Mouse (Mus musculus) myocyte (in vitro differentiated cells): Measurements from ENCODE around the gene Kank1. TPM values are rescaled to one million over a fixed set of nuclear protein-coding genes. Genes with fewer than 3 reads are reported as not detected.

ENCODE experiments used
- H3K27me3 ChIP-seq: one replicate; pipeline ENCODE4 v1.6.1; 2011; ENCODE audit not compliant: control insufficient read depth, insufficient read depth, insufficient read length
- H3K36me3 ChIP-seq: one replicate; pipeline ENCODE4 v1.6.1; 2011; ENCODE audit not compliant: control insufficient read depth, insufficient read depth
- H3K4me2 ChIP-seq: one replicate; pipeline ENCODE4 v1.6.1; 2011; ENCODE audit warnings: low read depth, control low read depth
- H3K4me3 ChIP-seq: one replicate; pipeline ENCODE4 v1.5.1; 2011; ENCODE audit warnings: mild to moderate bottlenecking, control low read depth, moderate library complexity
- H3K79me2 ChIP-seq: one replicate; pipeline ENCODE4 v1.6.1; 2011; ENCODE audit not compliant: control insufficient read depth, insufficient read depth
- H3ac ChIP-seq: one replicate; pipeline ENCODE4 v1.6.1; 2011; ENCODE audit not compliant: control insufficient read depth, insufficient read length
- CEBPB ChIP-seq: IDR thresholded peaks from 2 replicates; pipeline ENCODE4 v1.6.1; 2011; ENCODE audit warnings: mild to moderate bottlenecking, moderate library complexity; ENCODE audit not compliant: poor library complexity, insufficient read depth, severe bottlenecking
- E2F4 ChIP-seq: IDR thresholded peaks from one replicate; pipeline ENCODE4 v1.6.1; 2011; ENCODE audit warnings: mild to moderate bottlenecking, control low read depth, moderate library complexity; ENCODE audit not compliant: insufficient read depth
- MAX ChIP-seq: IDR thresholded peaks from one replicate; pipeline ENCODE4 v1.6.1; 2011; ENCODE audit warnings: low read depth, mild to moderate bottlenecking, control low read depth
- MYOD1 ChIP-seq, 3 experiments: IDR thresholded peaks; one replicate each; pipeline ENCODE4 v1.6.1; 2011; ENCODE audit warnings: control low read depth in 2 of 3, low read depth in 2 of 3, mild to moderate bottlenecking in 2 of 3, moderate library complexity in 1 of 3; ENCODE audit not compliant: insufficient read length in 2 of 3, control insufficient read depth in 1 of 3
- MYOG ChIP-seq, 3 experiments: IDR thresholded peaks; one replicate each; pipeline ENCODE4 v1.6.1; 2011; ENCODE audit warnings: control low read depth in 2 of 3, low read depth in 2 of 3, mild to moderate bottlenecking in 2 of 3; ENCODE audit not compliant: insufficient read length in 2 of 3, control insufficient read depth in 1 of 3, insufficient read depth in 1 of 3
- POLR2A ChIP-seq: IDR thresholded peaks from one replicate; pipeline ENCODE4 v1.6.1; 2011; ENCODE audit warnings: low read depth, mild to moderate bottlenecking, control low read depth, moderate library complexity; ENCODE audit not compliant: insufficient read length
- POLR2AphosphoS2 ChIP-seq: IDR thresholded peaks from one replicate; pipeline ENCODE4 v1.6.1; 2011; ENCODE audit warnings: low read depth, control low read depth; ENCODE audit not compliant: insufficient read length
- REST ChIP-seq: IDR thresholded peaks from one replicate; pipeline ENCODE4 v1.6.1; 2011; ENCODE audit warnings: mild to moderate bottlenecking, control low read depth, moderate library complexity; ENCODE audit not compliant: insufficient read depth, insufficient read length
- SRF ChIP-seq: IDR thresholded peaks from one replicate; pipeline ENCODE4 v1.6.1; 2011; ENCODE audit warnings: low read depth; ENCODE audit not compliant: control insufficient read depth, insufficient read length
- TCF12 ChIP-seq: IDR thresholded peaks from one replicate; pipeline ENCODE4 v1.6.1; 2011; ENCODE audit warnings: mild to moderate bottlenecking, control low read depth; ENCODE audit not compliant: poor library complexity, insufficient read depth, severe bottlenecking
- TCF3 ChIP-seq: IDR thresholded peaks from one replicate; pipeline ENCODE4 v1.6.1; 2011; ENCODE audit warnings: low read depth, control low read depth; ENCODE audit not compliant: insufficient read length
- USF1 ChIP-seq: IDR thresholded peaks from one replicate; pipeline ENCODE4 v1.6.1; 2011; ENCODE audit warnings: low read depth, mild to moderate bottlenecking, control low read depth, moderate library complexity
- polyA plus RNA-seq: library from polyadenylated mRNA; unstranded; fragments of >200 nt; fragmentation: generic; extraction: Trizol; gene quantifications from one replicate; pipeline ENCODE4 v1.2.1, GENCODE M21; 2012; ENCODE audit warnings: missing spikeins

Kank1 gene
- polyA plus RNA-seq, 1 experiment = 4.3 TPM

- no peak overlapping the region for H3ac ChIP-seq
- TF ChIP-seq POLR2AphosphoS2 = no peak
- TF ChIP-seq MAX = no peak
- no peak for TF ChIP-seq E2F4
- TF ChIP-seq REST = no peak
- TF ChIP-seq TCF12 = no peak
- TF ChIP-seq MYOD1 (IDR thresholded peaks at IDR 0.05; ENCODE audit: control insufficient read depth in 1 of 3, insufficient read length in 2 of 3, low read depth in 2 of 3) = no peak
- no peaks in the 10 kb centered on the region for H3K79me2 ChIP-seq
- peaks cover 32% of the 10 kb centered on the region for H3K27me3 ChIP-seq
- H3K4me3 ChIP-seq = no peak overlapping the region
- H3K36me3 ChIP-seq = no peaks in the 10 kb centered on the region
- no peak overlapping the region for H3K4me2 ChIP-seq
Measured at GRCm38 (mm10) chr19:25308156-25308555, 71.4 kb downstream of the Kank1 start.

DNA sequence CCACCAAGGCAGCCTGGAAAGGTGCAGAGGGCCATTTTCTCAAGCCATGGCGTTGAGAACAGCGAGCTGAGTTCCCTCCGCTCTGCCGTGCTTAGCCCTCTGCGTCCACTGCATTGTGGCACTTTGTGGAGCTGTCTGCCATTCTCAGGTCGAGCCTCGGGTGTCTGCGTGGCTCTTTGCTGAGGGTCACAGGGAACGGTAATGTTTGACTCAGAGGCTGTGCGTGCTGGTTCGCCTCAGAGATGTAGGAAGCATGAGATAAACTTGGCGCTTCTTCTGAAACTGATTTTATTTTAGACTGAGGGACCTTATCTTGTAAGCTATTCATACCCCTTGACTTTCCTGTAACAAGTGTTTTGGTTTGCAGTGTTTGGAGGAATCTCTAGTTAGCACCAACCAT, 72.0 kb downstream of the Kank1 start:
- TF ChIP-seq E2F4 = no peak
- no peak for TF ChIP-seq REST
- TF ChIP-seq TCF3 = no peak
- TF ChIP-seq POLR2AphosphoS2 = no peak
- no peak for TF ChIP-seq MAX
- no peak for TF ChIP-seq TCF12
- TF ChIP-seq MYOD1 (IDR thresholded peaks at IDR 0.05; ENCODE audit: control insufficient read depth in 1 of 3, insufficient read length in 2 of 3, low read depth in 2 of 3) = no peak
- TF ChIP-seq MYOG (IDR thresholded peaks at IDR 0.05; ENCODE audit: control insufficient read depth in 1 of 3, insufficient read depth in 1 of 3, insufficient read length in 2 of 3, low read depth in 2 of 3) = no peak
- no peak for TF ChIP-seq USF1
- no peak for TF ChIP-seq POLR2A
- no peak for TF ChIP-seq SRF
- TF ChIP-seq CEBPB = no peak
- H3ac ChIP-seq = no peak overlapping the region
- H3K4me2 ChIP-seq = no peak overlapping the region
- no peak overlapping the region for H3K4me3 ChIP-seq
- H3K79me2 ChIP-seq = no peaks in the 10 kb centered on the region
- H3K27me3 ChIP-seq = peaks cover 34% of the 10 kb centered on the region
- H3K36me3 ChIP-seq = no peaks in the 10 kb centered on the region

DNA sequence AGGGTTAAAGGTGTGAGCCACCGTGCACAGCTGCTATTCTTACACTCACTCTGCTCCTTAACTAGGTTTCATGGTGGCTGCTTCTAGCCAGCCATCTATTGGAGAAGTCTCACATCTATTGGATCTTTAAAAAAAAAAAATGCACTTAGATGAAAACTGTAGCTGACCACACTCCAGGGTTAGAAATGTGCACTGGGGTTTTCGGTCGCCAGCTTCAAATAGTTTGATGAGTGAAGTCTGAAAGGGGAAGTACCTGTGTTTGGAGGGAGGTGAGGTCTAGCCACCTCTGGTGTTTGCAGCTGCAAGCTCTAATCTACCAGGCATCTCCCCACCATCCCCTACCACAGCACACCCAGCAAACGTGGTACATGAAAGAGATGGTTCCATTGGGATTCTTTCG, 74.2 kb downstream of the Kank1 start:
- no peak overlapping the region for H3K4me3 ChIP-seq
- H3K79me2 ChIP-seq = no peaks in the 10 kb centered on the region
- no peaks in the 10 kb centered on the region for H3K36me3 ChIP-seq
- H3K27me3 ChIP-seq = peaks cover 26% of the 10 kb centered on the region
- no peak overlapping the region for H3ac ChIP-seq
- no peak for TF ChIP-seq MAX
- no peak for TF ChIP-seq POLR2AphosphoS2
- no peak for TF ChIP-seq REST
- no peak for TF ChIP-seq MYOG (IDR thresholded peaks at IDR 0.05; ENCODE audit: control insufficient read depth in 1 of 3, insufficient read depth in 1 of 3, insufficient read length in 2 of 3, low read depth in 2 of 3)
- no peak for TF ChIP-seq TCF3
- no peak for TF ChIP-seq POLR2A
- no peak for TF ChIP-seq TCF12
- no peak for TF ChIP-seq USF1
- TF ChIP-seq SRF = no peak
- TF ChIP-seq E2F4 = no peak
- no peak for TF ChIP-seq CEBPB
- TF ChIP-seq MYOD1 (IDR thresholded peaks at IDR 0.05; ENCODE audit: control insufficient read depth in 1 of 3, insufficient read length in 2 of 3, low read depth in 2 of 3) = no peak
- no peak overlapping the region for H3K4me2 ChIP-seq

GRCm38 (mm10) chr19:25311626-25312025, 74.9 kb downstream of the Kank1 start:
- Histone ChIP-seq H3ac (no peak overlapping the region), H3K4me3 (no peak overlapping the region), H3K36me3 (no peaks in the 10 kb centered on the region), H3K4me2 (no peak overlapping the region), H3K79me2 (no peaks in the 10 kb centered on the region), H3K27me3 (peaks cover 25% of the 10 kb centered on the region)
- TF ChIP-seq MYOD1 (IDR thresholded peaks at IDR 0.05; ENCODE audit: control insufficient read depth in 1 of 3, insufficient read length in 2 of 3, low read depth in 2 of 3) = no peak
- no peak for TF ChIP-seq E2F4
- no peak for TF ChIP-seq MAX
- TF ChIP-seq MYOG (IDR thresholded peaks at IDR 0.05; ENCODE audit: control insufficient read depth in 1 of 3, insufficient read depth in 1 of 3, insufficient read length in 2 of 3, low read depth in 2 of 3) = no peak
- no peak for TF ChIP-seq TCF12
- TF ChIP-seq USF1 = no peak
- TF ChIP-seq POLR2A = no peak

DNA sequence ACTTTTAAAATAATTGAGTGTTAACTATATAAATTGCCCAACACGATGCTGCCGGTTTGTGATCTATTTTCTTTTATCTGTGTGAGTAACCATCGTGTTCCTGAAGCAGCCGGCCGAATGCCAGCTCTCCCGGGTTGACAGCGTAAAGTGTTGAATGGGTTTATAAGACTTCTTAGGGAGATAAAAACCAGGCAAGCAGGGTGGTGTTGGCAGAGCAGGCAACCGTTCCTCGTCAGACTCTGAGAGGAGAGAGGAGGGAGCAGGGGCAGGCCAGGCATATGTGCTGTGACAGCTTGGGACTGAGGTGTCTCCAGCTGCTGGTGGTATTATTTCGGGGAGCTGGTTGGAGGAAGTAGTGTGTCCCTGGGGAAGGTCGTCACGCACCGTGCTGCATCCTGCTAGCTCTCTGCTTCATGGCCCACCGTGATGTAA, 78.7 kb downstream of the Kank1 start:
- no peak overlapping the region for H3ac ChIP-seq
- H3K27me3 ChIP-seq = peaks cover 11% of the 10 kb centered on the region
- H3K4me2 ChIP-seq = no peak overlapping the region
- H3K36me3 ChIP-seq = no peaks in the 10 kb centered on the region
- TF ChIP-seq POLR2AphosphoS2 (no peak), MAX (no peak)
- no peaks in the 10 kb centered on the region for H3K79me2 ChIP-seq
- H3K4me3 ChIP-seq = no peak overlapping the region
